Mouse (Mus musculus): ENCODE data around the gene Tmem132e. TPM values are rescaled to one million over a fixed set of nuclear protein-coding genes. Genes with fewer than 3 reads are reported as not detected.

Gene Tmem132e
- total RNA-seq, 2 experiments from 2014 or later, result 7.2 to 8.3 TPM

DNA sequence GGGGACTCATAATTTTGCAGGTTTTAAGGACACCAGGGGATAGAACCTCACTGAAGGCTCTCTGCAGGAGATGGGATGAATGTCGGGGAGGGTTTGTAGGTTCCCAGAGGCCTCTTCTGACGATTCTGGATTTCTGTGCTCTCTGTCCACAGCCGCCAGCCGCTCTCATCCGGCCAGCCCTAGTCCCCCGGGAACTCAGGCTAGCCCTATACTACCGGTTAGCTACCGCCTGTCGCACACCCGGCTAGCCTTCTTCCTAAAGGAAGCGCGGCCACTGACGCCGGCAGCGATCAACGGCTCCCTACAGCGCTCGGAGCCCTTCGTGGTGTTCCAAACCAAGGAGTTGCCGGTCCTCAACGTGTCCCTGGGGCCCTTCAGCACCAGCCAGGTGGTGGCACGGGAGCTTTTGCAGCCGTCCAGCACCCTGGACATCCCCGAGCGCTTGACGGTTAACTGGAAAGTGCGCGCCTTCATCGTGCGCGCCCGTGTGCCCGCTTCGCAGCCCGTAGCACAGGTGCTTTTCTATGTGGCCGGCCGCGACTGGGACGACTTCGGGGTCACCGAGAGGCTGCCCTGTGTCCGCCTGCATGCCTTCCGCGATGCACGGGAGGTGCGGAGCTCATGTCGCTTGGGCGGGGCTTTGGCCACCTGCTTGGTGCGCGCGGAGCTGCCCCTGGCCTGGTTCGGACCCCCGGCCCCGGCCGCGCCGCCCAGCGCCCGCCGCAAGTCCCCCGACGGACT lies 45.6 kb downstream of the Tmem132e start:
- DNase-seq, result no peak

DNA sequence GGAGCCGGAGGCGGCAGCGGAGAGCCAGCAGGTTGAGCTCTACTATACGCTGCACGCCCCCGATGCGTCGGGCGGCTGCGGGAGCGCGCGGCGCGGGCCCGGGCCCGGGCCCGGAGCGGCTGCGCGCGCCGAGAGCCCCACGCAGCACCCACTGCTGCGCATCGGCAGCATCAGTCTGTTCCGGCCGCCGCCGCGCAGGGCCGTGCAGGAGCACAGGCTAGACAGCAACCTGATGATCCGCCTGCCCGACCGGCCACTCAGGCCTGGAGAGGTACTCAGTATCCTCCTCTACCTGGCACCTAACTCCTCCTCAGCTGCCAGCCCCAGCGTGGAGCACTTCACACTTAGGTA lies 46.1 kb downstream of the Tmem132e start:
- no peak for DNase-seq

DNA sequence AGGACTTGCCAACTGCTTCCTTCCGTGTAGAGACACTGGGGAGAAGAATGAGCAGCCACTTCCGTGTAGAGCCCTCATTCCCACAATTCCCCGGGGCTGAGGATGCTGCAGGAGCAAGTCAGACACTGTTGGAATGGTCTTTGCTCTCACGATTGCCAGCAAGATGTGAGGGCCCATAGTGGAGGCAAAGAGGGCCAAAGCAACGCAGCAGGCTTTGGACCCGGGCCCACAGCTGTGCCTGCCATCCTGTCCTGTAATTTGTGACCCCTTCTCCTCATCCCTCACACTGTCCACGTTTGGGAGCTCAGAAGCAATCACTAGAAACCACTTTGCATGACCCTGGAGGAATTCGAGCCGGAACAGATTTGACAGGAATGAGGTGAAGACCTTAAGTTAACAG lies 59.8 kb downstream of the Tmem132e start:
- DNase-seq, result no peak

DNA sequence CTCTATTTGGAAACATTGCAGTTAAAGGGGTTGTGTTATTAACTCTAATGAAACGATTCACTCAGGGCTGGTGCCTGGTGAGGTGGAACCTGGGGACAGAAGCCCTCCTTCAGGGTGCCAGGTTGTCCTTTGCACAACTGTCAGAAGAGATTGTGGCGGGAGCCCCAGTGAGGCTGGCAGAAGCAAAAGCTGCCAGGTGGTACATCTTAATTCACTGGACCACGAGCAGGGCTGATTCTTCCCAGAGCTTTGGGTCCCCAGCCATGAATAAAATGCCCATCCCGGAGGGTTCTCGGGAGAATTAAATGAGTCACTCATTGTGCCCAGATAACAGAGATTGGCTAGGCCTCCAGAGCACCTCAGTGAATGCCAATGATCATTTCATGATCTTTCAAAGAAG lies 63.8 kb downstream of the Tmem132e start:
- no peak for DNase-seq

DNA sequence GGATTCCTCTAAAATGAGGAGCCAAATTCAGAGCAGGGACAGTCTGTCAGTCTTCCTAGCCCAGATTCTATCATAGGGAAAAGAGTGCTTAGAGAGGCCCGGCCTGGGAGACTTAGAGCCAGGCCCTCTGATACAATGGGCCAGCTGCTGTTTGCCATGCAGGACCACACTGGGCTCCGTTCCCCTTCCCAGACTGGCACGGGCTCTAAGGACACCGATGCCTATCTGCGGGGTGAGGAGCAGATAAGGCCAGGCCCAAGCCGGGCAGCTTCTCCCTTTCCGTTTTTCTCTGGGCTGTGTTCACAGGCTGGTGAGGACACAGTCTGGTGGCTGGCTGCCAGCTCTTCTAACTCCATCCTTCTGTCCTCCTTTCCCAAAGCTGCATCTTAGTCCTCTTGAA lies 64.5 kb downstream of the Tmem132e start:
- peak in 1 of 2 experiments; percentile 11 for DNase-seq

DNA sequence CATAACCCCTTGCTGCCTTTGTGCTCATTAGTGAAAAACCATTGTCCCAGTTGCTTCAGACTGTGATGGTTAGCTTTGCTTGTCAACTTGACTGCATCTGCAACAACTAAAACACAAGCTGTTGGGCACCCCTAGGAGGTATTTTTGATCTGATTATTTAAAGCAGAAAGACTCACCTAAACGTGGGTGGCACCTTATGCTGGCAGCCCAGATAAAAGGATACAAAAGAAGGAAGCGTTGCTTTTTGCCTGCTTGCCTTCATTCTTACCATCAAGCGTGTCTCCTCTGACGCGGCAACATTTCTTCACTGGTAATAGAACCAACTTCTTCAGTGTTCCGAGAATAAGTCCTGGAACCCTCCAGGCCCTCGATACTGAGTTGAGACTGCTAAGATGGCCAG lies 72.6 kb downstream of the Tmem132e start:
- DNase-seq, result no peak

DNA sequence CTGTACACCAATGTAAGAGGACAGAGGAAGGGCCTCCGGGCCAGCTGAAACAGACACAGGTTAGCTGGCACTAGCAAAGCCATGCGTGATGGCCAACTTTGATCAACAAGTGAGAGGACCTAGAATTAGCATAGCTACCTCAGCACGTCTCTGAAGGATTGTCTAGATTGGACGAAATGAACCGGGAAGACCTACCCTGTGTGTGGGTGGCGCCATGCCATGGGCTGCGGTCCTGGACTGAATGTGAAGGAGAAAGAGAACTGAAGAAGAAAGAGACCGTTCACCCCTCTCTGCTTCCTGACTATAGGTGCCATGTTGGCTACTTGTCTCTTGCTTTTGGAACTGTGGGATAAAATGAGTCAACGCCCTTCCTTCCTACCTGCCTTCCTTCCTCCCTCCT lies 76.8 kb downstream of the Tmem132e start:
- DNase-seq, result no peak

DNA sequence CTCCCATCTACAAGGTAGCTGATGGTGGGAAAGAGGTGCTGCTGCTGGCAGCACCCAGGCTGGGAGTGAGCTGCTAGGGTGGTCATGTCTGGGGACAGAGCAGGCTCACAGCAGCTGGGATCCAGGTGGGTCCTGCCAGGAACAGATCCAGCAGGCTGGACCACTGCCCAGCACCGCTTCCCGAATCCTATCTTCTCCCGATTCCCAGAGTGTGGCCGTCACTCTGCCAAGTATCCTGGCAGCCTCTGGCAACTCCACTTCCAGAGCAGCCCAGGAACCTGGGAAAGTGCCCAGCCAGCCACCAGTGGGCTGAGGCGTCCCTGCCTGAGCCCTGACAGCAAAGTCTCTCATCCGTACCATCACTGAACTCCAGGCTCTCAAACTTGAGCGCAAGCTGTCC lies 78.5 kb downstream of the Tmem132e start:
- DNase-seq, result peak in 1 of 2 experiments; percentile 34

DNA sequence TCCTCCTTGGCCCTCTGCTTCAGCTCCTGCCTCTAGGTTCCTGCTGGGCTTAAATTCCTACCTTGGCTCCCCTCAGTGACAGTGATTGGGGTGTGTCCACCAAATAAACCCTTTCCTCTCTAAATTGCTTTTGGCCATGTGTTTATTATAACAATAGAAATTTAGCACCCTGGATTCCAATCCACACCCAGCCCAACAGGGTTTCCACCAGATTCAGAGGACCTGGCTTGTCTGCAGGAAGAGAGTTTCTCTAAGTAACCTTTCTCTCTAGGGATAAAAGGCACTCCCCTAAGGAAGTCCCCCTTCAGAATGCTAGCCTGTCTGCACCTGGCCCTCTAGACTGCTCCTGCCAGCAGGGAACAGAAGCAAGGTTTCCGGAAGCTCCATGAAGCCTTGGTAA lies 82.4 kb downstream of the Tmem132e start:
- no peak for DNase-seq

DNA sequence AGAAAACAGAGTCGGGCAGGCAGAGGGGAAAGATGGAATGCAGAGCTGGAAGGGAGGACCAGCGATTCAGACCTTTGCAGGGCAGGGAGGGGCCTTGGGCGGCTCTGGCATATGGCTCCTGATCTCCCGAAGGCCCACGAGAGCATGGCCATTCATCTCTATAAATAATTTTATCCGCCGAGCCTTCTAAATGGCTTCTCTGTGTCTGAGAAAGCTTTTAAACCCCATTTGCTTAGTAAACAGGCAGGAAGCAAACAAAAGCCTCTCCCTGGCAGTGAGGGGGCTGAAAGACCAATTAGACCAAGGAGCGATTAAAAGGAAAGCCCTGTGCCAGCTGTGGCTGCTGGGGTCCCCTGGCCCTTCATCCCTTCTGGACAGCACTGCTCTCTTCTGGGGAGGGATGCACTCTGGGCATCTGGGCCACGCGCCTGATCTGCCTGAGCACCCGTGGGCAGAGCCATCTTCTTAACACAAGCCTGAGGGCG lies 84.5 kb downstream of the Tmem132e start:
- DNase-seq, result peak in 1 of 2 experiments; percentile 23

DNA sequence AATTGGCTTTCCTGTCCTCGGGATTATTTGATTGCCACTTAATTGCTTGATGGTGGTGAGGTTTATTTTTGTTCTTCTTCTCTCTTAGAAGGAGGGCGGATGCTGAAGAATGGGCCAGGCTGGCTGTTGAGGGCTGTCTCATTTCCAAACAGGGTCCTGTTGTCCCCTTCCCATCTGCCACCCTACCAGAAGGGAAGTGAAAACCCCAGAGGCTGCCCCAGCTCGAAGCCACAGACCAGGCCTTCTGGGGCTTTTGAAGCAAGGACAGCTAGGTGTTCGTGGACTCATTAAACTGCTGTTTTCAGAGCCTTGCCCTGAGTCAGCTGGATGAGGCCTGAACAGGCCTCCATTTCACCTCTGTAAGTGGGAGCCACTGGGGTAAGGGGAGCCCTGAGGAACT lies 87.4 kb downstream of the Tmem132e start:
- DNase-seq, result no peak

DNA sequence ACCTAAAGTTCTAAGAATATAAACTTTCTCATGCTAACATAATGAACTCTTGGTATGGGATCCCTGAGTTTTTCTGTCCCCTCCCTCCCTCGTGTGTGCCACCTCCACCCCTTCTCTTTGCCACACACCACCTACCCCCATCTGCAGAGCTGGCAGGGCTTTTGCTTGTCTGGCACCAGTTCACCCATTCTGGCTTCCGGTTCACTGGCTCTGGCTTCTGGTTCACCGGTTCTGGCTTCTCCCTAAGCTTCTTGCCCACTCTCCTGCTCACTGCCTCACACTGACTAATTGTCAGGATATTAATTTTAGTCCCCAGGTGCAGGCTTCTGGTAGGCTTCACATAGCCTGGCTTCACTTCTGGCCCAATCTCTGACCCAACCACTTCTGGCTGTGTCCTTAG lies 88.7 kb downstream of the Tmem132e start:
- peak in 1 of 2 experiments; percentile 31 for DNase-seq

DNA sequence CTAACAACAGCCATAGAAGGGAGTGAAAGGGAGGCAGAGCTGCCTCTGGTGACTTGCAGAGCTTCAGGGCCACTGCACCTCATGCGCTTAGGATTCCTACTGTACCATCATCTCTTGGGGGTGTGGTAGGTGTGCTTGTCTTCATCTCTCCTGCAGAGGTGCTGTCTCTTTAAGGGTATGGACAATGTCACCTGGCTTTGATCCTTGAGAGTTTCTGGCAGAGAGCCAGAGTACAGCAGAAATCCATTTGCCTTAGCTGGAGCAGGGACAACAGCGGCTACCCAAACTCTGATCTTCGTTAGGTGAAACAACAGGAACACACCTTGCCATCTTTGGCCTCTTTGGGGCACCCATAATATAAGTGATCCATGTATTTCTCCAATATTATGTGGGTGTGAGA lies 92.2 kb downstream of the Tmem132e start:
- no peak for DNase-seq

DNA sequence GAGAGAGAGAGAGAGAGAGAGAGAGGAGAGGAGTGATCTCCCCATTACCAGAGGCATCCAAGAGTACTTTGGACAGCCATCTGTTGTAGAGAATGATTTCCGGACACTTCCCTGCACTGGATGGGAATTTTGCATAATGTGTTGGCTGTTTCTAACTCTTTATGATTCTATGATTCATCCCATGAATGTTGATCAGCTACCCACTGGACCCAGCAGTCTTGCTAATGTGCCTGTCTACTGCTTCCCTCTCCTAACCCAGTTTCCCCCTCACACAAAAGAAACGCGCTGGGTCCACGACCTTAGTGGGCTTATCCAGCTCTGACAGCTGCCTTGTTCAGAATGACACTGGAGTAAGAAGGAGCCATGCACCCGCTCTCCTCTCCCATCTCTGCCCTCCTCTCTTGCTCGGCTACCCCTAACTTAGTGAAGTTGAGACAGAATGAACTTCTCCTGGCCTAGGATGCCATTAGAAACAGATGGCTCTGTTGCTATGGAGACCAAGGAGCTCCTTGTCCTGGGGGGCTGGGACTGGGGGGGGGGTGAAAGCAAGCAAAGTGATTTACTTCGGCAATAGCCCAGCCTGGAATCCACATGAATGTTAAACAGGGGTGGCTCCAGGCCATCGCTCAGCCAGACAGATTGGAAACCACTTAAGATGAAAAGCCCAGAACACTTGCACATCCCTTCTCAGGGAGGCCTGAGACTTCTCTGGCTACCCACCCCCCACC lies 98.8 kb downstream of the Tmem132e start:
- DNase-seq, result no peak

DNA sequence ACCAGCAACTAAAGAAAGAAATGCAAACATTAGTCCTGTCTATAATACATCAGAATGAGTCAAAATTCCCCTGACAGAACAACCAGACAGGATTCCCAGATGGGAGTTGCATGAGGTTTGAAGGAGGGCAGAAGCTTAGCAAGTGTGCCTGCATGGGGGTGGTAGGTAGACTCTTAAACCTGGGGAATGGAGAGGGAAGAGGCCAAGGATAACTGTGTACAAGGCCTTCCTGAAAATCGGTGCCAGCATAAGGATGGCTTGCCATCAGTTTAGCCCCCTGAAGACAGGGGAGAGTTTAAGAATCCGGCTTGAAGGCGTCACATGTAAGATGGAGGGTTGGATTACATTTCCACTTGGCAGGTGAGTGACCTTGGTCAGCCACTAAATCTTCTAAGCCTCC lies 102.2 kb downstream of the Tmem132e start:
- DNase-seq, result no peak

Other genes starting within 250 kb of the Tmem132e start
- not detected for gene Ccl1, start 83.2 kb upstream of the Tmem132e start, total RNA-seq (2021)